Mouse (Mus musculus): ENCODE results near the gene Fyn.

DNA sequence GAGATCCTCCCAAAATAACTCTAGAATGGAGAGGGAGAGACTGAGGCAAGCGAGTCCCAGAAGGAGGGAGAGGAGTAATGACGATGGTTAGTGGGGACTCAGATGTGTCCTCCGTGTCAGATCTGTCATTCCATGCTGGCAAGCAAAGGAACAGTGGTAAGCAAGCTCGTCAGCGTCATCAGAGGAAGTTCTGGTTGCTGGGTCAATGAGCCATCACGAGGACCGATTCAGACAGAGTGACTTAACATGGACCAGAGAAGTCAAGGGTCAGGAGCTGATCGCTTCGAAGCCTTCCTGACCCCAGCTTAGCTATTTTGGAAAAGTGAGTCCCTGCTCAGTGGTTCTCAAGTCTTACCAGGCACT, 47.1 kb upstream of the Fyn start:
- TF ChIP-seq CTCF (IDR thresholded peaks at IDR 0.05; ENCODE audit: low read depth, low read length) (no peak), POLR2A (IDR thresholded peaks at IDR 0.05; ENCODE audit: borderline replicate concordance, low read depth, low read length) (no peak)

Data from bone marrow macrophage, adult 2 months (primary cell).